Mouse (Mus musculus) T-helper 2 cell (primary cell): ENCODE results near the gene Gorasp1.

ENCODE experiments used
- in situ Hi-C: fragments of 300-600 bp; cut with MboI, MseI; formaldehyde crosslinking; loops from one replicate; pipeline ENCODE4 v1.15.1; 2025; ENCODE audit warnings: high pct_unique_total_duplicates

Gene Gorasp1

GRCm38 (mm10) chr9:119926497-119926896, 10.9 kb downstream of the Gorasp1 start:
- in situ Hi-C loops = no loop called here

- in situ Hi-C loops = no loop called here
Measured at GRCm38 (mm10) chr9:119925729-119926128, 11.6 kb downstream of the Gorasp1 start.

- in situ Hi-C loops = no loop called here
Measured at GRCm38 (mm10) chr9:119925120-119925657, 12.2 kb downstream of the Gorasp1 start.

DNA sequence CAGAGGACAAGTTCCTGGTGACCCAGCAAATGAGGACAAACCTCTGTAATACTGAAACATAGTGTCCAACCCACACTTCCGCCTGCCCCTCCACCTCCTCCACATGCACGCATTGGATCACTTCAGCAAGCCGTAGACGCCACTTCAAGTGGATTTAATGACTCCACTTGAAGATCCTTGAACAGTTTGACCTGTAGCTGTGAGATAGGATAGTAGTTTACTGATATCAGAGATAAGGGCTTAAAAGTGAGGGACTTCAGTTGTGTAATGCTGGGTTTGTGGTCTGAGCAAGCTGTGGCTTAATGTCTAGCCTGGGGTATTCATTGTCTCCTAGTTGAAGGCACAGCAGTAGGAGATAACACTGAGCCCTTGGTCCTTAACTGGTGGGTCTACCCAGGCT, 13.9 kb downstream of the Gorasp1 start:
- in situ Hi-C loops = no loop called here

DNA sequence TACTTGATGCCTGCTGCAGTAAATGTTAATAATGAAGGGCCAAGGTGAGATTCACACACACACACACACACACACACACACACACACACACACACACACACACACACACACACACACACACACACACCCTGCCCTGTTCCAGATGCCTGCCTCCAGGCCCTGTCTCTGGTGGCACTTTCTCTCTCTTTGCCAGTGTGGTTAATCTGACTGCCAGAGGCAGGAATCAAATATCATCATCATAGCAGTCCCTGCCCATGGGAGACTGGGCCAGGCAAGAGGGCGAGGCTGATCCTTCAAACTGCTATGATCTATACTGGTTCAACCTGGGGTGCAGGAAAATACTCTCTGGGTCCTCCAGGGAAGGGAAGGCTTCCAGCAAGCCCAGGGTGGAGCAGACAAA, 17.5 kb downstream of the Gorasp1 start:
- in situ Hi-C loops = no loop called here

GRCm38 (mm10) chr9:119913087-119913838, 24.1 kb downstream of the Gorasp1 start:
- in situ Hi-C loops = no loop called here

- in situ Hi-C loops = no loop called here
Measured at GRCm38 (mm10) chr9:119909931-119910330, 27.4 kb downstream of the Gorasp1 start.

- in situ Hi-C loops = no loop called here
Measured at GRCm38 (mm10) chr9:119908708-119909107, 28.7 kb downstream of the Gorasp1 start.

GRCm38 (mm10) chr9:119902410-119903151, 34.8 kb downstream of the Gorasp1 start:
- in situ Hi-C loops = no loop called here

DNA sequence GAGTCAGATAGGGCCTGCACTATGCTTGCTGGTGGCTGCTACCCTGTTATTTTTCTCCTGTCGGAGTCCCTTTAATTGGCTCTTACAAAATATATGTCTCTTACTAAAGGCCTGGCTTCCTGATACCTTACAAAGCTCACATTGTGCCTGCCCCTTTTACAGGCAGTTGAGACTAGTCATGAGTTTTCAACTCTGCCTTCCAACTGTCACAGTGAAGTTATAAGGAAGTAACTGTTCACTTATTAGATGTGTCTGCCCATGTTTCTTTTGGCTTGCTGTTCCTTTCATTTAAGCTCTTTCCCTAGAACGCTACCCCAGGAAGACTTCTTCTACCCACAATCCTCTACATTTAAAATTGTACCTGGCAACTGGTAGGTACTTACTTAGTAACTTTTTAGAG, 37.9 kb downstream of the Gorasp1 start:
- in situ Hi-C loops = no loop called here

DNA sequence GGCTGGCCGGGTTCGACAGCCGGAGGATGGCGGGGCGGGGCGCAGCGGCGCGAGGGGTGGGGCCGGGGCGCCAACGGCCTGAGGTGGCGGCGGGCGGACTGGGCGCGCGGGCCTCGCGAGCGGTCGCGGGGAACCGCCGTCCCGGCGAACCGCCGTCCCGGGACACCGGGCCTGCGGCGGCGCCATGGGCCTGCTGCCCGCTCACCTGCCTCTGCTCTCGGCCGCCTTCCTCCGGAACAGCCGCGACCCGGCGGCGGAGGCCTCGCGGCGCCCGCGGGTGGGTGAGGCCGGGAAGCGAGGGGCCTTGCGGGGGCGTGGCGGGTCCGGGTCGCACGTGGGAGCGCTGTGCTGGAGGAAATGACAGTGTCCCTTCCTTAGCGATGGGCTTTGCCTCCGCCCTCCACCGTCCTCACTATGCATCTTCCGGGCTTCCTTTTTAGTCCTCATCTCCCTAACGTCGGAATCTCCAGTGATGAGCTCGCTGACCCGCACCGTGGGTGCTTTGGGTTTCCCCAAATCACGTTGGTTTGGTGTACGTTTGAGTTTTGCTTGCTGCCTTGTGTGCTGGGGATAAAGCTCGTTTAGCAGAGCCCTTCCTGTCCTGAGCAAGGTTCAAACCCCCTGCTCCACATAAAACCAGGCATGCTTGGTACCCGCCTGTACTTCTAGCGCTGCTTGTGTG, 42.2 kb downstream of the Gorasp1 start:
- in situ Hi-C loops = no loop called here

DNA sequence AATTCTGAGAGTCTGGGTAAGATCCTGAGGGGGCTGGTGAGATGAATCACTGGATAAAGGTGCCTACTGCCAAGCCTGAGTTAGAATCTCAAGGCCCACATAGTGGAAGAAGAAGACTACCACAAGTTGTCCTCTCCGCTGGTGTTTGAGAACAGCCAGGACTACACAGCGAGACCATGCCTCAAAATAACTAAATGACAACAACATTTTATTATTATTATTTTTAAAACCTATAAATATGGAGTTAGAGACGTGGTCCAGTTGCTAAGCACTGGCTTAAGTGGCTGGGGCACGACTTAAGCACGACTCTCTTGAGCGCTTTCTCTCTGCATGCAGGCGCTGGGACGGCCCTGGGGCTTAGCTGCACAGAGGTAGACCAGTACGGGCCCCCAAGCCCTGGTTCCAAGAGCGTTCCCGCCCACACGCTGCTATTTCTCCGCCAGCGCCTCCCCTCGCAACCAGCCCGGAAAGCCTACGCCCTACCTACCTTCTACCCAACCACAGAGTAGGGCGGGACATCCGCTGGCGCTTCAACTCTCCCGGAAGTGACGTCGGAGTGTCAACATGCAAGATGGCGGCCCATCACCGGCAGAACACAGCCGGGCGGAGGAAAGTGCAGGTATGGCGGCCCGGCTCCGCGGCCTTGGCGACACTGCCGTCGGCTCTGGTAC, 42.9 kb downstream of the Gorasp1 start, which contains the start of gene Wdr48:
TSS of gene Wdr48 (plus strand) at position 540 of the 671 bp plus-strand sequence.
- in situ Hi-C loops = no loop called here

DNA sequence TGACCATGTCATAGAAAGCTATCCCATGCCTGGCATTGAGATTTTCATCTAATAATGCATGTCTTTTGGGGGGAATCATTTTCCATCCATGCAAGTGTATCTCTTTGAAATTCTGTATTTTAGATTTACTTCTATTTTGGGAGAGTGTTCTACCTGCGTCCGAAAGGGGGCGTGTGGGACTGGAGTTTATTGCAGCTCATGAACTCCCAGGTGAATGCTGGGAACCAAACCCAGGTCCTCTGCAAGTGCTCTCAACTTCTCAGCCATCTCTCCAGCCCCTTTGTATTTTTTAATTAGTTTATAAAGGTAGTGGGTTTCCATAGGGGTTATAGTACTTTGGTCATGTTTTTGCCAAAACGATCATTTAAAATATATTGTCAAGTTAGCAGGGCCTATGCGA, 43.5 kb downstream of the Gorasp1 start:
- in situ Hi-C loops = no loop called here

DNA sequence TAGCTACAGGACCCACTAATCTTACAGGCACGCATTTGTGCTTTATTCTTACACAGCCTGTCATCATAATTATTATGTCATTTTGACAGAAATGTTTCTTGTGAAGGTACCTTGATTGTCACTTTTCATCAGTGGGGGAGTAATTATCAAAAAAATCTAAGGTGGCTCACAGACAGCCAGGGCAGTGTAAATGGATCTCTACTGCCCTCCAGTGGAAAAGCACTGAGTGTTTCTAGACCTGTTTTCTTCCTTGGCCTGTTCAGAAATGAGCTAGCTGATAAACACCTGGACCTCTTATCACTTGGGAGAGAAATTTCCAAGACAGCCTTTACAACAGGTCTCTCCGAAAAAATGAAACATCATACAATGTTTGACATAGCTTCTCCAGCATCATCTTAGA, 46.7 kb downstream of the Gorasp1 start:
- in situ Hi-C loops = no loop called here

GRCm38 (mm10) chr9:119889446-119889845, 47.9 kb downstream of the Gorasp1 start:
- in situ Hi-C loops = loop anchor here (5.0 kb wide), 1 partner anchor 87 kb away; no protein-coding TSS in a partner anchor

DNA sequence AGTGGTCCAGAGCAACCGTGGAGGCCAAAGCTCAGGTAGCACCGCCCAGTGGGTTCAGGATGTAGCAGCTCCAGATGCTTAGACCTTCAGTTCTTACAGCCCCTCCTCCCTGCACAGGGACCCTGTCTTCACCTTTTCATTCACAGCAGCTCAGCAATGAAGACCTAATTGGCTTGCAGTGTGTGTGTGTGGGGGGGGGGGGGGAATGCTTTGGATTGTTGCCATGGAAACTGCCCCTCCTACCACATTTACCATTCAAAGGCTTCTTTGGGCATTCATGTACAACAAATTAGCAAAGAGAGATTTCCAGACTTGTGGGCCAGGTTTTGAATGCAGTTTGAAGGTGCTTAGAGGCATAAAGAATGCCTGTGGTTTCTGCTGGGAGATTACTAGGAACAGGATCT, 48.5 kb downstream of the Gorasp1 start:
- in situ Hi-C loops = loop anchor here (5.0 kb wide), 1 partner anchor 87 kb away; no protein-coding TSS in a partner anchor

DNA sequence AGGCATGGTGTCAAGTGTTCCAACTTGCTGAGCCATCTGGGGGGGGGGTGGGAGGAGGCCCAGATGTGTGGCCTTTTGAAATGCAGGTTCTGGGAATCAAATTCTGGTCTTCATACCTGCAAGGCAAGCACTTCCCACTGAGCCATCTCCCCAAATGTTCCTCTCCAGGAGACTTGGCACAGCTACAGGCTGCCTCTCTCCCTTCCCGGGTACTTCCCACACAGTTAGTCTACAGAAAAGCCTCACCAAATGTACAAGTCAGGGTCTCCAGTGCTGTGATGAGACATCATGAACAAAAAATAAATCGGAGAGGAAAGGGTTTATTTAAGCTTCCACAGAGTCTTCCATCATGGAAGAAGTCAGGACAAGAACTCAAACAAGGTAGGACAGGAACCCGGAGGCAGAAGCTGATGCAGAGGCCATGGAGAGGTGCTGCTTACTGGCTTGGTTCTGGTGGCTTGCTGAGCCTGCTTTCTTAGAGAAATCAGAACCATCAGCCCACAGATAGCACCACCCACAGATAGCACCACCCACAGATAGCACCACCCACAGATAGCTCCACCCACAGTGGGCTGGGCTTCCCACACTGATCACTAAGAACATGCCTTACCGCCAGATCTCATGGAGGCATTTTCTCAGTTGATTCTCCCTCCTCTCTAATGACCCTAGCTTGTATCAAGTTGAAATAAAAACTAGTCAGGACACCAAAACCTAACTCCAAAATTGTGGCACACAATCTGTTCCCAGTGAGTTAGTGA, 50.0 kb downstream of the Gorasp1 start:
- in situ Hi-C loops = loop anchor here (5.0 kb wide), 1 partner anchor 85 kb away; no protein-coding TSS in a partner anchor
